Mouse (Mus musculus) midbrain, embryonic 15.5 days (tissue): ENCODE data around the gene Ube2q2. TPM values are rescaled to one million over a fixed set of nuclear protein-coding genes. Genes with fewer than 3 reads are reported as not detected.
A peak's percentile ranks its signal among the peaks of the same experiment; 100 is the strongest.
"Not testable (repeated sequence)": the region's sequence is repeated elsewhere in the genome, so short reads cannot be mapped to it uniquely, and the experiment has no call there.

Source experiments
- ATAC-seq: fragments of 200-750 bp; cut with Nextera tagmentation; replicated peaks from 2 replicates; pipeline ENCODE4 v1.8.0; 2017; ENCODE audit warnings: moderate TSS enrichment
- H3K27ac ChIP-seq: fragments of 300-500 bp; sonication (generic); 2 replicates; pipeline ENCODE4 v1.5.1; 2015; ENCODE audit warnings: mild to moderate bottlenecking, inconsistent platforms
- H3K27me3 ChIP-seq: fragments of 300-500 bp; sonication (generic); replicated peaks from 2 replicates; pipeline ENCODE4 v1.6.1; 2015; ENCODE audit warnings: inconsistent platforms
- H3K36me3 ChIP-seq: fragments of 300-500 bp; sonication (generic); replicated peaks from 2 replicates; pipeline ENCODE4 v1.6.1; 2015; ENCODE audit warnings: inconsistent platforms
- H3K4me1 ChIP-seq: fragments of 300-500 bp; sonication (generic); 2 replicates; pipeline ENCODE4 v1.6.1; 2015; ENCODE audit warnings: inconsistent platforms
- H3K4me2 ChIP-seq: fragments of 300-500 bp; sonication (generic); 2 replicates; pipeline ENCODE4 v1.6.1; 2015; ENCODE audit warnings: inconsistent platforms, mild to moderate bottlenecking, moderate library complexity
- H3K4me3 ChIP-seq: fragments of 300-500 bp; sonication (generic); 2 replicates; pipeline ENCODE4 v1.5.1; 2015; ENCODE audit warnings: mild to moderate bottlenecking, inconsistent platforms
- H3K9ac ChIP-seq: fragments of 300-500 bp; sonication (generic); 2 replicates; pipeline ENCODE4 v1.6.1; 2015; ENCODE audit warnings: mild to moderate bottlenecking, inconsistent platforms
- H3K9me3 ChIP-seq: fragments of 300-500 bp; sonication (generic); 2 replicates; pipeline ENCODE4 v1.6.1; 2016; ENCODE audit warnings: inconsistent platforms
- WGBS: fragments of 180-500 bp; shearing (Covaris S2); methylation state at CpG from one replicate; pipeline ENCODE4 v1.1.7; 2015; ENCODE audit warnings: mixed read lengths; 5-methylcytosine and 5-hydroxymethylcytosine counted together
- polyA plus RNA-seq: library from polyadenylated mRNA; unstranded; fragments of >200 nt; fragmentation: Nextera tagmentation; extraction: Ambion mirVana; gene quantifications from 2 replicates; pipeline ENCODE4 v1.2.1, GENCODE M21; 2015

The Ube2q2 gene
- polyA plus RNA-seq, 1 experiment from 2014 or later = 40.3 TPM

DNA sequence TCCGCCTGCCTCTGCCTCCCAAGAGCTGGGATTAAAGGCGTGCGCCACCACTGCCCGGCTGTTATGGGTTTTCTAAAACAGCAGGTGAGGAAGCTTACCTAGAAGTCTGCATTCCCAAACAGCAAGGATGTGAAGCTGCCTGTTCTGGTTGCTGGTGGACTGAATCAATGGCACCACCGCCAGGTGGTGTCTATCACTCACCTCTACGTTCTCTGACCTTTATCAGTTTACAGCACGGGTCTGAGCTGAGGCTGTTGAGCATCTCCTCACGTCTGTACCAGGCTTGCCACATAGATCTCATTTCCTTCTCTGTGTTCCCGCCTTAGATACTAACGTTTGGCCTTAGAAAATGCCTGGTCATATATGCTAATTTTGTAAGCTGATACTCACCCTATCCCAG is 80.4 kb downstream of the Ube2q2 start:
- H3K27ac ChIP-seq = no peak overlapping the region
- H3K4me1 ChIP-seq = no peaks in the 10 kb centered on the region
- no peak overlapping the region for H3K4me3 ChIP-seq
- H3K36me3 ChIP-seq = peaks cover 4% of the 10 kb centered on the region; the same call in 1 of the 2 replicates
- no peaks in the 10 kb centered on the region for H3K9me3 ChIP-seq
- no peak overlapping the region for H3K9ac ChIP-seq
- WGBS = 78% methylated on average over 10 of the region's 10 CpGs
- no peak overlapping the region for H3K4me2 ChIP-seq
- H3K27me3 ChIP-seq = no peaks in the 10 kb centered on the region
- ATAC-seq = no peak

- ATAC-seq = no peak
- H3K27ac ChIP-seq = no peak overlapping the region
- no peak overlapping the region for H3K4me3 ChIP-seq
These were observed 82.9 kb downstream of the Ube2q2 start for GRCm38 (mm10) chr9:55231544-55231943.

DNA sequence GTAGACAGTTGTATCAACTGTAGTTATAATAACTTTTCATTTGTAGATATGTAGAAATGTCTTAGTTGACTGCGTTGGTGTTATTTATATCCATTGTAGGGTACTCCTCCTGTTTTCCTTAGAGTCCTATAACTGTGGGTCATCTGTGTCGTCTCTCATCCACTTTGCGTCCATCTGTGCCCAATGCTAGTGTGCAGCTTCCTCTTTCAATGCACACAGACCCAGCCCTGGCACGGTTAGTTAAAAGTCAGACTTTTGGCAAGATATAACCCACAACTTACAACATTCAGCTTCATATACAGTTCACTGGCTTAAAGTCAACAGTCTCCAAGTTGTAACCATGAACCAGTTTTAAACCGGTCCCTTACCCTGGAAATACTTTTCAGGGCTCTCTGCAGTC is 83.5 kb downstream of the Ube2q2 start:
- no peak for ATAC-seq
- no peaks in the 10 kb centered on the region for H3K9me3 ChIP-seq

More at GRCm38 (mm10) chr9:55231544-55231943, 82.9 kb downstream of the Ube2q2 start:
- H3K9me3 ChIP-seq = no peaks in the 10 kb centered on the region
- no peaks in the 10 kb centered on the region for H3K27me3 ChIP-seq
- no peak overlapping the region for H3K9ac ChIP-seq
- WGBS = 67% methylated on average over 6 of the region's 6 CpGs
- no peak overlapping the region for H3K4me2 ChIP-seq
- no peaks in the 10 kb centered on the region for H3K4me1 ChIP-seq
- no peaks in the 10 kb centered on the region for H3K36me3 ChIP-seq

GRCm38 (mm10) chr9:55232586-55232985 is 83.9 kb downstream of the Ube2q2 start:
- 91% methylated on average over 7 of the region's 7 CpGs for WGBS

More for the DNA sequence above, 83.5 kb downstream of the Ube2q2 start:
- Histone ChIP-seq H3K27ac (no peak overlapping the region), H3K4me3 (no peak overlapping the region), H3K4me2 (no peak overlapping the region), H3K9ac (no peak overlapping the region), H3K36me3 (no peaks in the 10 kb centered on the region), H3K4me1 (no peaks in the 10 kb centered on the region), H3K27me3 (no peaks in the 10 kb centered on the region)
- WGBS = 94% methylated on average over 5 of the region's 5 CpGs

GRCm38 (mm10) chr9:55233076-55233475 is 84.4 kb downstream of the Ube2q2 start:
- H3K9me3 ChIP-seq, H3K4me3 ChIP-seq, H3K9ac ChIP-seq, H3K27me3 ChIP-seq, H3K27ac ChIP-seq, H3K4me2 ChIP-seq, ATAC-seq, H3K4me1 ChIP-seq, H3K36me3 ChIP-seq: not testable (repeated sequence)
- 78% methylated on average over 11 of the region's 11 CpGs for WGBS

More at GRCm38 (mm10) chr9:55232586-55232985, 83.9 kb downstream of the Ube2q2 start:
- Histone ChIP-seq H3K9ac (no peak overlapping the region), H3K36me3 (no peaks in the 10 kb centered on the region), H3K9me3 (no peaks in the 10 kb centered on the region), H3K4me3 (no peak overlapping the region), H3K27me3 (no peaks in the 10 kb centered on the region), H3K4me1 (no peaks in the 10 kb centered on the region), H3K4me2 (no peak overlapping the region), H3K27ac (no peak overlapping the region)
- no peak for ATAC-seq

- 79% methylated on average over 13 of the region's 13 CpGs for WGBS
- H3K4me2 ChIP-seq = no peak overlapping the region
- H3K4me3 ChIP-seq = no peak overlapping the region
- H3K9ac ChIP-seq = no peak overlapping the region
- H3K36me3 ChIP-seq = no peaks in the 10 kb centered on the region
- no peak for ATAC-seq
- H3K9me3 ChIP-seq = no peaks in the 10 kb centered on the region
- no peaks in the 10 kb centered on the region for H3K4me1 ChIP-seq
- no peak overlapping the region for H3K27ac ChIP-seq
- no peaks in the 10 kb centered on the region for H3K27me3 ChIP-seq
These were observed 87.8 kb downstream of the Ube2q2 start for GRCm38 (mm10) chr9:55236235-55237165.

DNA sequence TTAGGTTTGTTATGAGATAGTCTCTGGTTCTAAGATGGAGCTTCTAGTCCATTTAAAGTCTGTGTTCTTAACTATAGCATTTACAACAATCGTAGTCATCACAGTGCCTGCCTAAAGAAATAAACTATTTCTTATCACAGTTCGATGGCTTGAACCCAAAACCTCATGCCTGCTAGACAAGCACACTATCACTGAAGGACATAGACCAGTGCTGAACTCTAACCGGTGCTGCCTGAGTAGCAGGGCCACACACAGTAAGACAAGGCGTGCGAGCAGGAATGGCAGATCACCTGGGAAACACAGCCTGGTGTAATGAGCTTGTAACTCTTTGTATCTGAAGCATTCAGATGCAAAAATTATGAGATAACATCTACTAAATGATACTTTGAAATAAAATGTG is 92.2 kb downstream of the Ube2q2 start:
- Histone ChIP-seq H3K4me2 (no peak overlapping the region), H3K27me3 (no peaks in the 10 kb centered on the region), H3K4me3 (no peak overlapping the region), H3K27ac (no peak overlapping the region), H3K9me3 (no peaks in the 10 kb centered on the region), H3K9ac (no peak overlapping the region), H3K36me3 (no peaks in the 10 kb centered on the region), H3K4me1 (0 out of 2 replicates have a peak, but pooled peaks cover 4% of the 10 kb centered on the region)
- WGBS = 83% methylated on average over 5 of the region's 5 CpGs
- ATAC-seq = no peak

DNA sequence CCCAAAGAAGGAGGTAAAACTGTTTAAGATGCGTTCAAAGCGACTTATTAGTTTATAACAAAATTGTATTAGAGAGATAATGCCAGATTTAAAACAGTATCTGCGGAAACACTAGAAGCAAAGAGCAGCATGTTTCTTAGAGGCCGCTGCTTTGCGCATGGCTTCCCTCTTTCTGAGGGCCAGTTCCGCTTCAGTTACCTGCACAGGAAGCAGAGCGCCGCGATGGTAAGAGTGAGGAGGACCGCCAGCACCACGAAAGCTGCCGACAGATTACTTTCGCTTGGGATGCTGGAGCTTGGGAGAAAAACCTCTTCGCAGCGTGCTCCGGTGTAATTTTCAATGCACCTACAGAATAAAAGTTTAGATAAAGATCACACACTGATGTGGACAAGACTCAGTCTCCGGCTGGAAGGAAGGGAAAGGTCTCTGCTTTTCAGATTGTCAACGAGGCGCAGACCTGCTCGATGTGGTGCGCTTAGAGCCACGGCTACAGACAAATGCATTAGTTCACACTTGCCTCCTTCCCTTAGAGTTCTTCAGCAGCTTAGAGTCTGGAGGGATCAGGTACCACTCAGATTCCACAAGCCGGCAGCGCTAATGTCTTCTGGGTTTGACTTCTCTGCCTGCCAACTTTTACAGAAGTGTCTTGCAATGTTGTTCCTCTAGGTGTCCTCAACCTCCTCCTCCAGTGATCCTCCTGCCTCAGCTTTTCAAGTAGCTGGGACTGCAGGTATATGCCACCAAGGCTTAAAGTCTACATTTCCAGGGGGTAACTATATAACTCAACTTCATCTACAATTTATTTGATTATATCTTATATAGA is 93.4 kb downstream of the Ube2q2 start:
- 0 out of 2 replicates have a peak, but pooled peaks cover 4% of the 10 kb centered on the region for H3K4me1 ChIP-seq
- H3K4me2 ChIP-seq = peak overlapping the region; percentile 39
- 32% methylated on average over 24 of the region's 24 CpGs for WGBS
- no peaks in the 10 kb centered on the region for H3K9me3 ChIP-seq
- ATAC-seq = no peak
- peak overlapping the region; percentile 16; the same call in 1 of the 2 replicates for H3K4me3 ChIP-seq
- no peaks in the 10 kb centered on the region for H3K27me3 ChIP-seq
- no peaks in the 10 kb centered on the region for H3K36me3 ChIP-seq
- H3K27ac ChIP-seq = no peak overlapping the region
- no peak overlapping the region for H3K9ac ChIP-seq

- Histone ChIP-seq H3K4me1 (0 out of 2 replicates have a peak, but pooled peaks cover 4% of the 10 kb centered on the region), H3K27me3 (no peaks in the 10 kb centered on the region), H3K27ac (no peak overlapping the region), H3K9ac (no peak overlapping the region), H3K9me3 (no peaks in the 10 kb centered on the region), H3K4me3 (no peak overlapping the region), H3K36me3 (no peaks in the 10 kb centered on the region), H3K4me2 (no peak overlapping the region)
- ATAC-seq = no peak
- WGBS = 78% methylated on average over 3 of the region's 3 CpGs
These were observed 94.6 kb downstream of the Ube2q2 start for GRCm38 (mm10) chr9:55243280-55243679.

DNA sequence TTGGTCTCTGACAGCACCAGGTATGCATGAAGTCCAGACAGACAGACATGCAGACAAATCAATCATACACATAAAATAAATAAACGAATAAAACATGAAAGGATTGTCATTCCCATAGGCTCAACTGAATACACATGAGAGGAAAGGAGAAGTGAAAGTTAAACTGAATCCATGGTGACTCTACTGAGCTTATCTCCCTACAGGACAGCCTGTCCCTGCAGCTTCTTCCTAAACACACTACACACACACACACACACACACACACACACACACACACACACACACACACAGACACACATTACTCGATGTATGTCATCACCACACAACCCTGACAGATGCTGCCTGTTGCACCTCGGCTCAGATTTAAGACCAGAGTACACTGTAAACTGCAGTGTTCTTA is 95.4 kb downstream of the Ube2q2 start:
- H3K36me3 ChIP-seq = no peaks in the 10 kb centered on the region
- 0 out of 2 replicates have a peak, but pooled peaks cover 4% of the 10 kb centered on the region for H3K4me1 ChIP-seq
- no peak overlapping the region for H3K4me3 ChIP-seq
- no peak overlapping the region for H3K9ac ChIP-seq
- WGBS = 91% methylated on average over 3 of the region's 3 CpGs
- H3K9me3 ChIP-seq = no peaks in the 10 kb centered on the region
- H3K27me3 ChIP-seq = no peaks in the 10 kb centered on the region
- H3K27ac ChIP-seq = no peak overlapping the region
- ATAC-seq = no peak
- no peak overlapping the region for H3K4me2 ChIP-seq

GRCm38 (mm10) chr9:55245057-55245750 is 96.5 kb downstream of the Ube2q2 start:
- H3K4me2 ChIP-seq, H3K27ac ChIP-seq, H3K9ac ChIP-seq, ATAC-seq, H3K9me3 ChIP-seq, H3K4me3 ChIP-seq, H3K36me3 ChIP-seq, H3K27me3 ChIP-seq, H3K4me1 ChIP-seq: not testable (repeated sequence)
- 99% methylated on average over 1 of the region's 1 CpGs for WGBS

DNA sequence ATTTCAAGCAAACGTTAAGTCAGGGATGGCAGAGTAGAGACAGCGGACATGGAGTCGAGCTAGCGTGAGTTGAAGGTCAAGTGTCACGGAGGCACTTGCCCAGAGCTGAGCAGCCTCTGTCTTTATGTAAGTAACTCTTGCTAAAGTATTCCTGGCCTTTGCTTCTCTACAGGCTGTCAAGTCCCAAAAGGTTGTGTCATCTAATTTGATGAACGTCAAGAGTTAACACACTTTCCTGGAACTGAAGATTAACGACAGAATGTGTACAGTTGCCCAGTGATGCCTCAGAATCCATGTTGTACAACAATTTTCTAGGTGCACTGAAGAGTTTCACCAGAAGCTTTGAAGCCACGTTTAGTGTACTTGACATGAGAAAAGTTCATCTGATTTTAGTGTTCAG is 97.8 kb downstream of the Ube2q2 start:
- H3K9ac ChIP-seq = no peak overlapping the region
- no peak for ATAC-seq
- WGBS = 82% methylated on average over 8 of the region's 8 CpGs

More for the DNA sequence above, 97.8 kb downstream of the Ube2q2 start:
- Histone ChIP-seq H3K4me2 (no peak overlapping the region), H3K4me1 (0 out of 2 replicates have a peak, but pooled peaks cover 4% of the 10 kb centered on the region), H3K4me3 (no peak overlapping the region), H3K36me3 (no peaks in the 10 kb centered on the region), H3K27ac (no peak overlapping the region), H3K27me3 (no peaks in the 10 kb centered on the region), H3K9me3 (no peaks in the 10 kb centered on the region)
